Mouse (Mus musculus) heart, adult 2 months (tissue): ENCODE measurements at regions not wholly inside any gene's neighbourhood (a gene's known extent, or its start where the extent isn't known, plus 50 kb on each side); places are given as distances from the start of the nearest gene placed in this dataset.

Experiments
- DNase-seq, 2 experiments: peaks; one replicate each; pipeline ENCODE4 v3.0.0; 2021
- H3K27ac ChIP-seq: fragments of 200-600 bp; 2 replicates; pipeline ENCODE4 v1.8.1; 2022
- H3K27me3 ChIP-seq: fragments of 200-500 bp; 2 replicates; pipeline ENCODE4 v1.6.1; 2012; ENCODE audit warnings: mild to moderate bottlenecking, low read length, inconsistent platforms, mixed read lengths; ENCODE audit not compliant: control insufficient read depth, insufficient read depth
- H3K36me3 ChIP-seq: fragments of 200-500 bp; 2 replicates; pipeline ENCODE4 v1.6.1; 2012; ENCODE audit warnings: low read length, inconsistent platforms; ENCODE audit not compliant: control insufficient read depth, insufficient read depth
- H3K4me1 ChIP-seq: fragments of 200-500 bp; 2 replicates; pipeline ENCODE4 v1.6.1; 2011; ENCODE audit warnings: low read length; ENCODE audit not compliant: control insufficient read depth, insufficient read depth
- H3K4me3 ChIP-seq: fragments of 200-600 bp; 2 replicates; pipeline ENCODE4 v1.8.1; 2022
- H3K79me2 ChIP-seq: fragments of 200-500 bp; replicated peaks from 2 replicates; pipeline ENCODE4 v1.6.1; 2012; ENCODE audit warnings: mild to moderate bottlenecking, inconsistent platforms, low read length, moderate library complexity, mixed read lengths; ENCODE audit not compliant: control insufficient read depth, insufficient read depth
- H3K9ac ChIP-seq: fragments of 200-500 bp; 2 replicates; pipeline ENCODE4 v1.6.1; 2012; ENCODE audit warnings: low read depth, mild to moderate bottlenecking, control low read depth, inconsistent platforms, low read length, mixed read lengths
- CTCF ChIP-seq: fragments of 200-600 bp; IDR thresholded peaks from 2 replicates; pipeline ENCODE4 v1.8.1; 2022; ENCODE audit warnings: antibody characterized with exemption, mild to moderate bottlenecking, moderate library complexity
- EP300 ChIP-seq: fragments of 200-500 bp; IDR thresholded peaks from 2 replicates; pipeline ENCODE4 v1.6.1; 2011; ENCODE audit warnings: low read depth, low read length, control low read depth; ENCODE audit not compliant: insufficient read depth
- POLR2A ChIP-seq: fragments of 200-500 bp; IDR thresholded peaks from 2 replicates; pipeline ENCODE4 v1.6.1; 2011; ENCODE audit warnings: mild to moderate bottlenecking, low read depth, low read length, control low read depth; ENCODE audit not compliant: insufficient read depth
- WGBS: fragments of 180-500 bp; shearing (Covaris S2); methylation state at CpG from one replicate; pipeline ENCODE4 v1.1.7; 2018; 5-methylcytosine and 5-hydroxymethylcytosine counted together
- intact Hi-C: fragments of 180-260 bp; cut with DNase I; formaldehyde crosslinking; loops from one replicate; pipeline ENCODE4 v1.15.1; 2025

DNA sequence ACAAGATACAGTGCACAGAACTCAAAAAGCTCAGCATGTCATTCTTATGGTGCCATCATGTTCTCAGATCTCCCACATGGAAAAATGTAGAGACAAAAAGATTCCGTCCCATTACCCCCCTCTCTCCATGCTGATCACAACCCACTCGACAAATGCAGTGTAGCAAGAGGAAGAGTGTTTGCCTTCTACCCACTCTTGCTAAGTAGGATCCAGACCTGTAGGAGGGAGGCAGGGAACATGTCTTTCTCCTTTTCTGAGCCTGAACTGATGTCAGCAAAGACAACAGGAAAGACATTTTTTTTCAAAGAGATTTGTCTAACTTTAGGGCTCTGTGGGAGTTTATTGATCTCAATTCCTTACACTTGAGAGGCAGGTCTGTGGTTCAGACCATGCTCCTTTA is 433.2 kb downstream of the Igsf11 start:
- H3K4me1 ChIP-seq, result no peaks in the 10 kb centered on the region
- WGBS, result 69% methylated on average over 2 of the region's 2 CpGs
- no peaks in the 10 kb centered on the region for H3K79me2 ChIP-seq
- no peak overlapping the region for H3K27ac ChIP-seq
- intact Hi-C loops, result no loop called here
- no peak for DNase-seq
- no peaks in the 10 kb centered on the region for H3K27me3 ChIP-seq
- TF ChIP-seq CTCF (no peak), POLR2A (no peak), EP300 (no peak)
- H3K4me3 ChIP-seq, result no peak overlapping the region
- no peak overlapping the region for H3K9ac ChIP-seq
- H3K36me3 ChIP-seq, result no peaks in the 10 kb centered on the region

DNA sequence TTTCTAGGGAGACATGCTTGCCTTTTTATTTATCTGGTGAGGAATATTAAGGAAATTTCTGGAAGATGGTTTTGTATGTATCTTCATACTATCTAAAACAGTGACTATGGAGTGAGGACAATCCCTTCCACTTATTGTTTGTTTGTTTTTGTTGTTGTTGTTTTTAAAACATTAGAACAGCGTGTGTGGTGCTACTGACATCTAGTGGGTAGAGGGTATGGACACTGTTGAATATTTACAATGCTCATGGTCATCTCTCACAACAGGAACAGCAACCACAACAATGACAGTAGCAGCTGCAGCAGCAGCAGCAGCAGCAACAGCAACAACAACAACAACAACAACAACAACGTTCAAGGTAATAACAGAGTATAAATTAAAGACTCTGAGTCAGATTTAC is 471.2 kb downstream of the Igsf11 start:
- no peak for DNase-seq
- Histone ChIP-seq H3K27ac (no peak overlapping the region), H3K9ac (no peak overlapping the region), H3K4me3 (no peak overlapping the region), H3K79me2 (no peaks in the 10 kb centered on the region), H3K36me3 (no peaks in the 10 kb centered on the region), H3K4me1 (no peaks in the 10 kb centered on the region), H3K27me3 (no peaks in the 10 kb centered on the region)
- TF ChIP-seq POLR2A (no peak), EP300 (no peak), CTCF (no peak)
- intact Hi-C loops, result no loop called here
- 47% methylated on average over 2 of the region's 2 CpGs for WGBS

- TF ChIP-seq POLR2A (no peak), EP300 (no peak), CTCF (no peak)
- Histone ChIP-seq H3K9ac (no peak overlapping the region), H3K4me1 (no peaks in the 10 kb centered on the region), H3K4me3 (no peak overlapping the region), H3K27ac (no peak overlapping the region), H3K79me2 (no peaks in the 10 kb centered on the region), H3K36me3 (no peaks in the 10 kb centered on the region), H3K27me3 (no peaks in the 10 kb centered on the region)
- no peak for DNase-seq
- intact Hi-C loops, result no loop called here
- WGBS, result 79% methylated on average over 2 of the region's 2 CpGs
These were observed 475.8 kb downstream of the Igsf11 start for GRCm38 (mm10) chr16:39368276-39368675.

DNA sequence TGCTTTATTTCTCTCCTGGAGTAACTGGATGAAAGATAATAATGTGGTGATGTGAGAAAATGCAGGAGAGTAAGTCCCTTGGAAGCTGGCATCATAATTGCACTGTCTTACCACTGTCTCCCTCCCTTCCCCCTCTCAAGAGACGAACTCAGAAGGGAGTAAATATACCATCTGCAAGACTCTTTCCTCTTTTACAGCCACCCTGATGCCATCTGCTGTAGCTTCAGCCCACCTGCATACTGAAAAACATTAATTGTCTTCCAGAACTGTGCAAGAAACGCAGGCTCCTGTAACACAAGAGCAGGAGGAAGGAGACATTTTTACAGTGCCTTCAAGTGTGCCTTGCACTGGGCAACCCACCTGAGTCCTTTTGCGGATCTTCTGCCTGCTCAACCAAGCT is 482.1 kb downstream of the Igsf11 start:
- no peak overlapping the region for H3K27ac ChIP-seq
- H3K79me2 ChIP-seq, result no peaks in the 10 kb centered on the region
- TF ChIP-seq EP300 (no peak), CTCF (no peak), POLR2A (no peak)
- 74% methylated on average over 3 of the region's 3 CpGs for WGBS
- H3K4me3 ChIP-seq, result no peak overlapping the region
- H3K4me1 ChIP-seq, result no peaks in the 10 kb centered on the region
- H3K9ac ChIP-seq, result no peak overlapping the region
- H3K36me3 ChIP-seq, result no peaks in the 10 kb centered on the region
- no peaks in the 10 kb centered on the region for H3K27me3 ChIP-seq
- no peak for DNase-seq
- intact Hi-C loops, result no loop called here

- intact Hi-C loops, result no loop called here
- WGBS, result 66% methylated on average over 7 of the region's 7 CpGs
- Histone ChIP-seq H3K27me3 (no peaks in the 10 kb centered on the region), H3K36me3 (no peaks in the 10 kb centered on the region), H3K79me2 (no peaks in the 10 kb centered on the region), H3K9ac (no peak overlapping the region), H3K4me3 (no peak overlapping the region), H3K27ac (no peak overlapping the region), H3K4me1 (no peaks in the 10 kb centered on the region)
- TF ChIP-seq POLR2A (no peak), CTCF (no peak), EP300 (no peak)
- no peak for DNase-seq
These were observed 487.5 kb downstream of the Igsf11 start for GRCm38 (mm10) chr16:39379959-39380358.

GRCm38 (mm10) chr16:39389943-39390342 is 497.5 kb downstream of the Igsf11 start:
- DNase-seq, result no peak
- H3K27me3 ChIP-seq, result no peaks in the 10 kb centered on the region
- TF ChIP-seq CTCF (no peak), POLR2A (no peak), EP300 (no peak)
- no peak overlapping the region for H3K4me3 ChIP-seq
- H3K79me2 ChIP-seq, result no peaks in the 10 kb centered on the region
- intact Hi-C loops, result no loop called here
- no peak overlapping the region for H3K27ac ChIP-seq
- H3K9ac ChIP-seq, result no peak overlapping the region
- WGBS, result 60% methylated on average over 5 of the region's 5 CpGs
- H3K36me3 ChIP-seq, result no peaks in the 10 kb centered on the region
- H3K4me1 ChIP-seq, result no peaks in the 10 kb centered on the region
